27 mouse cellular contexts compared by ENCODE assay signal in genomic region chr8:92179327-92179726, GRCm38 (mm10).
DNase-seq lines count a peak whose midpoint lies in the region; ATAC-seq lines count a peak whose summit lies in the region.
"Had no signal": no experiment of that assay in that cellular context is flagged by ENCODE, and none has a peak within 500 bp of the region (broad histone marks: within the 10 kb centered on the region; RNA-seq: fewer than 3 reads in every experiment).

No protein-coding gene starts in this region.

- H3K27me3 ChIP-seq in forebrain, embryonic 14.5 days (replicated peaks; ENCODE audit: control insufficient read depth, insufficient read depth, low read length) = no peaks in the 10 kb centered on the region
- no peaks in the 10 kb centered on the region; the same call in 1 of the 2 replicates for H3K27me3 ChIP-seq in forebrain, embryonic 11.5 days (ENCODE audit: control insufficient read depth, insufficient read depth, low read length)
- H3K27me3 ChIP-seq in midbrain, embryonic 11.5 days (ENCODE audit: control insufficient read depth, insufficient read depth, low read length) = no peaks in the 10 kb centered on the region
- H3K27me3 ChIP-seq in midbrain, embryonic 10.5 days (ENCODE audit: low read depth, poor library complexity, severe bottlenecking) = peaks cover 8% of the 10 kb centered on the region; the same call in 1 of the 2 replicates
- H3K27me3 ChIP-seq: embryonic facial prominence, embryonic 15.5 days; heart, embryonic 12.5 days; heart, embryonic 15.5 days; intestine, embryonic 15.5 days had no signal

- peaks cover 4% of the 10 kb centered on the region for H3K4me1 ChIP-seq in forebrain, embryonic 14.5 days (ENCODE audit: control insufficient read depth, insufficient read depth, low read length)
- no peaks in the 10 kb centered on the region for H3K4me1 ChIP-seq in forebrain, embryonic 11.5 days (replicated peaks; ENCODE audit: control insufficient read depth, insufficient read depth, low read length)
- H3K4me1 ChIP-seq in midbrain, embryonic 11.5 days (ENCODE audit: control insufficient read depth, insufficient read depth, low read length) = no peaks in the 10 kb centered on the region
- no peaks in the 10 kb centered on the region for H3K4me1 ChIP-seq in midbrain, embryonic 10.5 days
- H3K4me1 ChIP-seq: hindbrain, embryonic 10.5 days; intestine, embryonic 15.5 days had no signal

- H3K27ac ChIP-seq in forebrain, embryonic 14.5 days (ENCODE audit: low read depth, low read length) = no peak overlapping the region
- H3K27ac ChIP-seq in forebrain, embryonic 11.5 days (ENCODE audit: low read depth, low read length) = no peak overlapping the region
- no peak overlapping the region for H3K27ac ChIP-seq in midbrain, embryonic 11.5 days (ENCODE audit: low read depth, low read length)
- H3K27ac ChIP-seq in midbrain, embryonic 10.5 days (replicated peaks) = no peak overlapping the region
- H3K27ac ChIP-seq: embryonic facial prominence, embryonic 15.5 days; forebrain, embryonic 13.5 days; heart, embryonic 15.5 days; hindbrain, embryonic 10.5 days; hindbrain, embryonic 13.5 days; intestine, embryonic 15.5 days had no signal

- H3K4me2 ChIP-seq in forebrain, embryonic 14.5 days (ENCODE audit: low read length) = no peak overlapping the region
- no peak overlapping the region for H3K4me2 ChIP-seq in forebrain, embryonic 11.5 days (ENCODE audit: low read depth, low read length, severe bottlenecking)
- no peak overlapping the region for H3K4me2 ChIP-seq in midbrain, embryonic 11.5 days
- H3K4me2 ChIP-seq: embryonic facial prominence, embryonic 15.5 days; forebrain, embryonic 13.5 days; heart, embryonic 12.5 days; heart, embryonic 15.5 days; hindbrain, embryonic 13.5 days; intestine, embryonic 15.5 days had no signal

- ATAC-seq in forebrain, embryonic 14.5 days = no peak
- no peak for ATAC-seq in forebrain, embryonic 11.5 days (replicated peaks; ENCODE audit: low FRiP score)
- ATAC-seq in midbrain, embryonic 11.5 days (ENCODE audit: low FRiP score) = no peak
- ATAC-seq: activated CD4-positive, CD25-positive, alpha-beta regulatory T cell, adult 4 months; forebrain, embryonic 13.5 days; forebrain, postnatal 0 days; hindbrain, embryonic 16.5 days; intestine, embryonic 15.5 days had no signal

- WGBS in forebrain, embryonic 14.5 days = 40% methylated on average over 2 of the region's 2 CpGs
- WGBS in forebrain, embryonic 11.5 days = 59% methylated on average over 2 of the region's 2 CpGs
- whole genome bisulfite sequencing in midbrain, embryonic 11.5 days = 57% methylated on average over 2 of the region's 2 CpGs
- 53% methylated on average over 2 of the region's 2 CpGs for WGBS in midbrain, embryonic 10.5 days

- H3K9ac ChIP-seq in forebrain, embryonic 14.5 days (ENCODE audit: low read length) = no peak overlapping the region
- H3K9ac ChIP-seq in forebrain, embryonic 11.5 days (ENCODE audit: low read length) = no peak overlapping the region
- no peak overlapping the region for H3K9ac ChIP-seq in midbrain, embryonic 11.5 days (ENCODE audit: low read length)
- H3K9ac ChIP-seq: embryonic facial prominence, embryonic 15.5 days; forebrain, embryonic 13.5 days; forebrain, postnatal 0 days; heart, embryonic 12.5 days; heart, embryonic 15.5 days; hindbrain, embryonic 13.5 days; intestine, embryonic 15.5 days had no signal

- DNase-seq in adrenal gland, adult (ENCODE audit: inconsistent age in 2 of 2, low spot score in 1 of 2) = peak; percentile 11 to 19
- no peak for DNase-seq in adrenal gland, postnatal 14 days
- DNase-seq in forebrain, embryonic 14.5 days (ENCODE audit: low spot score) = peak; percentile 28
- DNase-seq in forebrain, embryonic 11.5 days (ENCODE audit: low spot score) = no peak
- peak; percentile 26 for DNase-seq in midbrain, embryonic 11.5 days (ENCODE audit: low spot score, missing footprints)
- no peak for DNase-seq in midbrain, embryonic 10.5 days (ENCODE audit: low spot score)
- peak; percentile 53 for DNase-seq in forelimb bud, embryonic 11.5 days (ENCODE audit: low read depth, low spot score)
- no peak for DNase-seq in kidney, adult 18-20 months
- DNase-seq: adrenal gland, postnatal 36 days; cerebellum, adult 11-12 months; cerebellum, adult 8-10 months; cerebellum, postnatal 36 days; embryo, embryonic 11 days; forebrain, postnatal 0 days; gastrocnemius, postnatal 25 days; heart, adult 18-20 months; heart, postnatal 10 days; heart, postnatal 36 days had no signal

- no peak overlapping the region for H3K4me3 ChIP-seq in forebrain, embryonic 14.5 days (ENCODE audit: low read depth, low read length)
- H3K4me3 ChIP-seq in forebrain, embryonic 11.5 days (ENCODE audit: low read depth, low read length) = no peak overlapping the region
- H3K4me3 ChIP-seq in midbrain, embryonic 11.5 days (ENCODE audit: low read depth, low read length) = no peak overlapping the region
- no peak overlapping the region for H3K4me3 ChIP-seq in midbrain, embryonic 10.5 days
- H3K4me3 ChIP-seq: embryonic facial prominence, embryonic 15.5 days; forebrain, embryonic 13.5 days; heart, embryonic 12.5 days; heart, embryonic 15.5 days; hindbrain, embryonic 10.5 days; hindbrain, embryonic 13.5 days; intestine, embryonic 15.5 days had no signal

- H3K36me3 ChIP-seq in forebrain, embryonic 14.5 days (ENCODE audit: control insufficient read depth, insufficient read depth, low read length) = no peaks in the 10 kb centered on the region
- H3K36me3 ChIP-seq in forebrain, embryonic 11.5 days (ENCODE audit: control insufficient read depth, insufficient read depth, low read length) = no peaks in the 10 kb centered on the region
- H3K36me3 ChIP-seq in midbrain, embryonic 11.5 days (ENCODE audit: control insufficient read depth, insufficient read depth, low read length) = no peaks in the 10 kb centered on the region
- no peaks in the 10 kb centered on the region for H3K36me3 ChIP-seq in midbrain, embryonic 10.5 days
- H3K36me3 ChIP-seq: embryonic facial prominence, embryonic 15.5 days; heart, embryonic 12.5 days; heart, embryonic 15.5 days; hindbrain, embryonic 10.5 days; hindbrain, embryonic 13.5 days; intestine, embryonic 15.5 days had no signal

- no peaks in the 10 kb centered on the region for H3K9me3 ChIP-seq in forebrain, embryonic 14.5 days (replicated peaks; ENCODE audit: control insufficient read depth, low read length)
- H3K9me3 ChIP-seq in forebrain, embryonic 11.5 days (ENCODE audit: control insufficient read depth, low read length) = no peaks in the 10 kb centered on the region
- no peaks in the 10 kb centered on the region for H3K9me3 ChIP-seq in midbrain, embryonic 11.5 days (ENCODE audit: control insufficient read depth, low read length)
- no peaks in the 10 kb centered on the region for H3K9me3 ChIP-seq in midbrain, embryonic 10.5 days (replicated peaks)
- H3K9me3 ChIP-seq: embryonic facial prominence, embryonic 15.5 days; forebrain, embryonic 13.5 days; heart, embryonic 12.5 days; heart, embryonic 15.5 days; hindbrain, embryonic 10.5 days; hindbrain, embryonic 13.5 days; intestine, embryonic 15.5 days had no signal

Comparison
In these comparisons a context has a peak if more than half of its experiments do, and no peak if none do; other contexts are left out.
1. DNase-seq: peak in adrenal gland, adult (2 of 2), forebrain, embryonic 14.5 days (single experiment), midbrain, embryonic 11.5 days (single experiment) and forelimb bud, embryonic 11.5 days (single experiment); none in adrenal gland, postnatal 14 days (single experiment), forebrain, embryonic 11.5 days (single experiment), midbrain, embryonic 10.5 days (single experiment) and kidney, adult 18-20 months (single experiment).